Mouse (Mus musculus) limb, embryonic 11.5 days (tissue): Measurements from ENCODE around the gene Ckb. TPM values are rescaled to one million over a fixed set of nuclear protein-coding genes. Genes with fewer than 3 reads are reported as not detected.

Source experiments
- ATAC-seq: fragments of 200-750 bp; cut with Nextera tagmentation; 2 replicates; pipeline ENCODE4 v1.8.0; 2017; ENCODE audit warnings: low read depth; ENCODE audit not compliant: insufficient number of reproducible peaks, low FRiP score, low TSS enrichment
- DNase-seq: peaks from one replicate; pipeline ENCODE4 v3.0.0-alpha.2; 2015; ENCODE audit warnings: low spot score
- H3K27ac ChIP-seq: fragments of 300-500 bp; sonication (generic); replicated peaks from 2 replicates; pipeline ENCODE4 v1.5.1; 2014; ENCODE audit warnings: low read depth, mild to moderate bottlenecking, low read length
- H3K27me3 ChIP-seq: fragments of 300-500 bp; sonication (generic); 2 replicates; pipeline ENCODE4 v1.6.1; 2014; ENCODE audit warnings: mild to moderate bottlenecking, low read length, mixed read lengths; ENCODE audit not compliant: control insufficient read depth, insufficient read depth
- H3K36me3 ChIP-seq: fragments of 300-500 bp; sonication (generic); 2 replicates; pipeline ENCODE4 v1.6.1; 2014; ENCODE audit warnings: mild to moderate bottlenecking, low read length, moderate library complexity, mixed read lengths; ENCODE audit not compliant: control insufficient read depth, insufficient read depth
- H3K4me1 ChIP-seq: fragments of 300-500 bp; sonication (generic); 2 replicates; pipeline ENCODE4 v1.6.1; 2014; ENCODE audit warnings: low read length, mixed read lengths; ENCODE audit not compliant: control insufficient read depth, insufficient read depth
- H3K4me2 ChIP-seq: fragments of 300-500 bp; sonication (generic); 2 replicates; pipeline ENCODE4 v1.6.1; 2014; ENCODE audit warnings: low read depth, mild to moderate bottlenecking, moderate library complexity; ENCODE audit not compliant: severe bottlenecking
- H3K4me3 ChIP-seq: fragments of 300-500 bp; sonication (generic); 2 replicates; pipeline ENCODE4 v1.5.1; 2014; ENCODE audit warnings: low read depth, low read length
- H3K9ac ChIP-seq: fragments of 300-500 bp; sonication (generic); 2 replicates; pipeline ENCODE4 v1.6.1; 2014; ENCODE audit warnings: mild to moderate bottlenecking, low read length
- H3K9me3 ChIP-seq: fragments of 300-500 bp; sonication (generic); 2 replicates; pipeline ENCODE4 v1.6.1; 2016; ENCODE audit warnings: low read length; ENCODE audit not compliant: control insufficient read depth
- WGBS: fragments of 180-500 bp; shearing (Covaris S2); extraction: QIAGEN DNeasy Blood & Tissue Kit; methylation state at CpG from one replicate; pipeline ENCODE4 v1.1.7; 2014; 5-methylcytosine and 5-hydroxymethylcytosine counted together
- polyA plus RNA-seq: library from polyadenylated mRNA; unstranded; fragments of >200 nt; fragmentation: Nextera tagmentation; extraction: Ambion mirVana; gene quantifications from 2 replicates; pipeline ENCODE4 v1.2.1, GENCODE M21; 2014

Gene Ckb
- polyA plus RNA-seq, 1 experiment from 2014 or later = 84.4 TPM

GRCm38 (mm10) chr12:111696239-111696638 lies 24.1 kb upstream of the Ckb start:
- Histone ChIP-seq H3K27ac (no peak overlapping the region), H3K36me3 (no peaks in the 10 kb centered on the region), H3K4me1 (peaks cover 18% of the 10 kb centered on the region), H3K27me3 (no peaks in the 10 kb centered on the region), H3K4me3 (no peak overlapping the region), H3K4me2 (no peak overlapping the region), H3K9ac (no peak overlapping the region), H3K9me3 (no peaks in the 10 kb centered on the region)
- 25% methylated on average over 6 of the region's 6 CpGs for WGBS
- peak; percentile 81 for DNase-seq
- no peak for ATAC-seq

- WGBS = 59% methylated on average over 13 of the region's 13 CpGs
- Histone ChIP-seq H3K9me3 (no peaks in the 10 kb centered on the region), H3K9ac (0 out of 2 replicates have a peak overlapping the region, but pooled peaks have one; percentile 12), H3K4me1 (peaks cover 18% of the 10 kb centered on the region), H3K27me3 (no peaks in the 10 kb centered on the region), H3K36me3 (no peaks in the 10 kb centered on the region), H3K27ac (no peak overlapping the region), H3K4me3 (no peak overlapping the region), H3K4me2 (no peak overlapping the region)
- no peak for ATAC-seq
- DNase-seq = no peak
Measured at GRCm38 (mm10) chr12:111694880-111695804, 23.0 kb upstream of the Ckb start.

- peaks cover 18% of the 10 kb centered on the region for H3K4me1 ChIP-seq
- H3K9me3 ChIP-seq = no peaks in the 10 kb centered on the region
- H3K36me3 ChIP-seq = no peaks in the 10 kb centered on the region
- DNase-seq (no peak), ATAC-seq (no peak)
- peak overlapping the region; percentile 12; the same call in 1 of the 2 replicates for H3K9ac ChIP-seq
- H3K4me3 ChIP-seq = no peak overlapping the region
- H3K27me3 ChIP-seq = no peaks in the 10 kb centered on the region
- no peak overlapping the region for H3K27ac ChIP-seq
- WGBS = 29% methylated on average over 12 of the region's 12 CpGs
- peak overlapping the region; percentile 4; the same call in 1 of the 2 replicates for H3K4me2 ChIP-seq
Measured at GRCm38 (mm10) chr12:111694271-111694781, 22.2 kb upstream of the Ckb start.

- peaks cover 18% of the 10 kb centered on the region for H3K4me1 ChIP-seq
- H3K4me2 ChIP-seq = peak overlapping the region; percentile 20
- DNase-seq = peak; percentile 45
Measured at GRCm38 (mm10) chr12:111693341-111694270, 21.5 kb upstream of the Ckb start.

GRCm38 (mm10) chr12:111692899-111693298 lies 20.8 kb upstream of the Ckb start:
- ATAC-seq (no peak), DNase-seq (no peak)
- Histone ChIP-seq H3K36me3 (no peaks in the 10 kb centered on the region), H3K4me3 (no peak overlapping the region), H3K4me1 (peaks cover 18% of the 10 kb centered on the region), H3K9ac (peak overlapping the region; percentile 34; the same call in 1 of the 2 replicates), H3K27me3 (no peaks in the 10 kb centered on the region), H3K9me3 (no peaks in the 10 kb centered on the region), H3K4me2 (no peak overlapping the region), H3K27ac (no peak overlapping the region)
- 86% methylated on average over 5 of the region's 5 CpGs for WGBS

More at GRCm38 (mm10) chr12:111693341-111694270, 21.5 kb upstream of the Ckb start:
- H3K9ac ChIP-seq = peak overlapping the region; percentile 12; the same call in 1 of the 2 replicates
- 49% methylated on average over 18 of the region's 18 CpGs for WGBS
- ATAC-seq = peak; percentile 52; the same call in 1 of the 2 replicates
- H3K27me3 ChIP-seq = no peaks in the 10 kb centered on the region
- no peaks in the 10 kb centered on the region for H3K9me3 ChIP-seq
- no peaks in the 10 kb centered on the region for H3K36me3 ChIP-seq
- no peak overlapping the region for H3K4me3 ChIP-seq
- no peak overlapping the region; the same call in 1 of the 2 replicates for H3K27ac ChIP-seq

GRCm38 (mm10) chr12:111691346-111691872 lies 19.3 kb upstream of the Ckb start:
- WGBS = 29% methylated on average over 5 of the region's 5 CpGs
- Histone ChIP-seq H3K4me3 (no peak overlapping the region), H3K4me1 (peaks cover 18% of the 10 kb centered on the region), H3K27me3 (no peaks in the 10 kb centered on the region), H3K9ac (no peak overlapping the region; the same call in 1 of the 2 replicates), H3K4me2 (no peak overlapping the region), H3K9me3 (no peaks in the 10 kb centered on the region), H3K27ac (0 out of 2 replicates have a peak overlapping the region, but pooled peaks have one; percentile 8), H3K36me3 (no peaks in the 10 kb centered on the region)
- no peak for ATAC-seq
- DNase-seq = no peak

- WGBS = 84% methylated on average over 11 of the region's 11 CpGs
- Histone ChIP-seq H3K9me3 (no peaks in the 10 kb centered on the region), H3K27ac (no peak overlapping the region), H3K36me3 (no peaks in the 10 kb centered on the region), H3K4me3 (no peak overlapping the region), H3K27me3 (no peaks in the 10 kb centered on the region), H3K4me2 (no peak overlapping the region), H3K9ac (no peak overlapping the region), H3K4me1 (peaks cover 13% of the 10 kb centered on the region)
- DNase-seq = no peak
- ATAC-seq = no peak
Measured at GRCm38 (mm10) chr12:111689426-111689825, 17.3 kb upstream of the Ckb start.
